Mouse (Mus musculus) bone marrow macrophage, adult 2 months (primary cell): ENCODE data around the gene Ssbp3. TPM values are rescaled to one million over a fixed set of nuclear protein-coding genes. Genes with fewer than 3 reads are reported as not detected.

Source experiments
- H3K27ac ChIP-seq: 2 replicates; pipeline ENCODE4 v1.5.1; 2012; ENCODE audit warnings: low read depth, low read length; ENCODE audit not compliant: insufficient read depth
- H3K4me1 ChIP-seq: 2 replicates; pipeline ENCODE4 v1.6.1; 2012; ENCODE audit warnings: low read length; ENCODE audit not compliant: control insufficient read depth, insufficient read depth
- H3K4me3 ChIP-seq: 2 replicates; pipeline ENCODE4 v1.5.1; 2012; ENCODE audit warnings: mild to moderate bottlenecking, low read length, moderate library complexity; ENCODE audit not compliant: insufficient read depth
- CTCF ChIP-seq: IDR thresholded peaks from 2 replicates; pipeline ENCODE4 v1.5.1; 2012; ENCODE audit warnings: low read depth, mild to moderate bottlenecking, low read length, moderate library complexity
- POLR2A ChIP-seq: IDR thresholded peaks from 2 replicates; pipeline ENCODE4 v1.6.1; 2012; ENCODE audit warnings: mild to moderate bottlenecking, low read depth, low read length, borderline replicate concordance
- polyA plus RNA-seq: library from polyadenylated mRNA; stranded (reverse); fragments of >200 nt; gene quantifications from 2 replicates; pipeline ENCODE4 v1.2.4, GENCODE M21; 2012; ENCODE audit not compliant: missing spikeins, insufficient read depth, insufficient read length

Ssbp3 gene
- polyA plus RNA-seq, 1 experiment, result 34.8 TPM

- Histone ChIP-seq H3K4me1 (peaks cover 12% of the 10 kb centered on the region), H3K4me3 (no peak overlapping the region), H3K27ac (no peak overlapping the region)
- TF ChIP-seq CTCF, result no peak
- no peak for TF ChIP-seq POLR2A
Measured at GRCm38 (mm10) chr4:106966443-106966842, 55.9 kb downstream of the Ssbp3 start.

DNA sequence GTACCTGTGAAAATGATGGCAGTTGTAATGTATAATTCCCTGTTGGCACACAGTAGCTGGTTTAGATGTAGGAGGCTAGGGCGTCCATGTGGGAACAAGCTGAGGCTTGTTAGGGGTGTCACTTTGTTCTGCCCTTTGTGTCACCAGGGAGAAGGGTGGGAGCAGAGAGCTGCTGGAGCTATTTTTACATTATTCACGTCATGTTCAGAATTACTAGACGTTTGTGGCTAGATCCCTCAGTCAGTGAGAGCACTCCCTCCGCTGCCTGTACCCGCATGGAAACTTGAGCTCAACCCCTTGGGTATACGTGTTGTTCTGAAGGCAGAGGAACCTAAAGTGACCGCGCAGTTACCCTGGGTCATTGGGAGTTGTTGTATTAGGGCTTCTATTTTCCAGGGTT is 58.4 kb downstream of the Ssbp3 start:
- no peak for TF ChIP-seq CTCF
- no peak for TF ChIP-seq POLR2A
- no peak overlapping the region for H3K27ac ChIP-seq
- H3K4me1 ChIP-seq, result peaks cover 12% of the 10 kb centered on the region
- no peak overlapping the region for H3K4me3 ChIP-seq

DNA sequence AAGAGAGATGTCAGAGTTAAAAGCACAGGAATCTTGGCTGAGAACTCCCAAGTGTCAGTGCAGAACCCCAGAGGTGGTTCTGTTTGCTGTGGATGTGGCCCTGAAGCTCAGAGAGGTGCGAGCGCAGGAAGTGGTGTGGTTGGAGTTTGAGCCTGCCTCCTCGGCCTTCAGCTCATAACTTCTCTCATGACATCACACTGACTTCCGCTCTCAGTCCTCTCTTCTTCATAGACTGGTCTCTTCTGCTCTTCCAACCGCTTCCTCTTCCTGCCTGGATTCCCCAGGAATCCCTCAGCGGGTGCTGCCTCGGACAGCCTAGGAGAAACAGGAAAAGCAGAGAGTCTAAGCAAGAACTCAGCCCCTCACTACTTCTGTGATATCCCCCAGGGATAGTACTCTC is 60.3 kb downstream of the Ssbp3 start:
- Histone ChIP-seq H3K4me3 (no peak overlapping the region), H3K4me1 (peaks cover 12% of the 10 kb centered on the region), H3K27ac (peak overlapping the region; percentile 13; the same call in 1 of the 2 replicates)
- TF ChIP-seq CTCF (no peak), POLR2A (no peak)

DNA sequence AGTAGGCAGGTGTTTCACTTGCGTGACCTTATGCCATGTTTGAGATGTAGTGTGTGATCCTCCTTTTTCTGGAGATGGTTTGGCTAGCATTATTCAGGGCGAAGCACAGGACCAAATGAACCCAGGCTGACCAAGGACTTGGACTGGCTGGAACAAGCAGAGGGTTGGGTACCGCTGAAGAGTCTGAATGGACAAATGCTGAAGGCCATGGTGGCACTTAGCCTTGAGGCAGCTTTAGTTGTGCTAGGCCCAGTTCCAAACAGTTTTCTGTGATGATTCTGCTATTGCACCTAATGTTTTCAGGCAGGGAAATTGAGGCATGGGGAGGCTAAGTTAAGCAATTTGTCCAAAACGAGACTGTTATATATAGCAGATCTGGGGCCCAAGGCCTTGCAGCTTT is 61.6 kb downstream of the Ssbp3 start:
- Histone ChIP-seq H3K4me3 (no peak overlapping the region), H3K4me1 (peaks cover 13% of the 10 kb centered on the region), H3K27ac (no peak overlapping the region)
- TF ChIP-seq POLR2A, result no peak
- TF ChIP-seq CTCF, result no peak

DNA sequence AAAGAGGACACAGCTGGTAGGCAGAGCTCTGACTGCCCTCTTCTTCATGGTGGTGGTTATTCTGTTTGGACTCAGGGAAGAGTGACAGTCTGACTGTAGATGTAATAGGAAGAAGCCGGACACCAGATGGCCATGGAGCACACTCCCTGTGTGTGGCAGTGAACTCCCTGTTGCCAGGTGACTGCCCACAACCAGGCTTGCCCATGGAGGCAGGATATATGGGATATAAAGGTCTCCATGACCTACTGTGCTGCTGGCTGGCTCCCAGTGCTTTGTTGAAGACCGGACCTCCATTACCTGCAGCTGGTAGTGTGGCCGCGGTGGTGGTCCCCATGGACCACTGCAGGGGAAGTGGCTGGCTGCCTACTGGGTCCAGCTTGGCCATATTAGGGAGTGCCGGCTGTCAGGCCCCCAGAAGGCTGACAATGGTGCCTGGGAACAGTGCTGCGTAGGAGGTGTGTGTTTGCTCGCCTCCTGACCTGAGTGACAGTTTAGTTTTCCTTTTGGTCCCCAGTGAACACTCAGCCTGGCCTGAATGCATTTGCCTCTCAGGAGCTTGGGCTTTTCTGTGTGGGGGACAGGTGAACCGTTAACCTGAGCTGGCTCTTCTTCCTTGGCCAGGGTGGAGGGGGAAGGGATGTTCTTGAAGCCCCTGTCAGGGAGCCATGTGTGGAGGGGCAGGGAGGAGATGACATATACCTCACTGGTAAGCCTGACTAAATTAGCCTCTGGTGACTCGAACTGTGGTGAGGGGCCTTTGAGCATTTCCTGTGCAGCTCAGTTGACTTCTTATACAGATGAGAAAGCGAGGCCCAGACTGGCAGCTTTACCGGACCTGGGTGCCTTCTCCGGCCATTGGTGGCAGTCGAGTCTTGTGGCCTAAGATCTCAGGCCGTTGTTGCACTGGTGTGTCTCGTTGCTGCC is 62.2 kb downstream of the Ssbp3 start:
- peaks cover 13% of the 10 kb centered on the region for H3K4me1 ChIP-seq
- no peak for TF ChIP-seq POLR2A
- H3K27ac ChIP-seq, result no peak overlapping the region
- no peak overlapping the region for H3K4me3 ChIP-seq

DNA sequence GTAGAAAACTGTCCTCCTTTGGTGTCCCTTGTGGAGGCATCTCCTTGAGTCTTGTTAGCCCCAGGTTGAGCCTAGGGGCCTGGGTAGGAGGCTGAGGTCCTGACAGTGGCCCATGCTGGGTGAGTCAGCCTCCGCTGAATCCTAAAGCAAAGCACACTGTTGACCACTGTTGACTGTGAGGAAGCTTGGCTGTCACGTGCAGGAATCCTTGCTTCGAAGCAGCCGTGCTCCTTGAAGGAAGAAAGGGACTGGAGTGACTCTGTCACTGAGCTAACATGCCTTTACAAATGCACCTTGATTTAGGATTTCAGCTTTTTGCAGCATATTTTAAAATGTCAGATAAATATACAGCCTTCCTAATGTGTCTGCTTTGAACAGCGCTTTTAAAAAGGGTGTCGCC is 64.8 kb downstream of the Ssbp3 start:
- Histone ChIP-seq H3K4me3 (no peak overlapping the region), H3K27ac (no peak overlapping the region), H3K4me1 (peaks cover 13% of the 10 kb centered on the region)
- TF ChIP-seq CTCF, result no peak
- no peak for TF ChIP-seq POLR2A

GRCm38 (mm10) chr4:106975890-106976289 is 65.4 kb downstream of the Ssbp3 start:
- Histone ChIP-seq H3K27ac (no peak overlapping the region), H3K4me1 (peaks cover 15% of the 10 kb centered on the region), H3K4me3 (no peak overlapping the region)
- TF ChIP-seq POLR2A (no peak), CTCF (no peak)

DNA sequence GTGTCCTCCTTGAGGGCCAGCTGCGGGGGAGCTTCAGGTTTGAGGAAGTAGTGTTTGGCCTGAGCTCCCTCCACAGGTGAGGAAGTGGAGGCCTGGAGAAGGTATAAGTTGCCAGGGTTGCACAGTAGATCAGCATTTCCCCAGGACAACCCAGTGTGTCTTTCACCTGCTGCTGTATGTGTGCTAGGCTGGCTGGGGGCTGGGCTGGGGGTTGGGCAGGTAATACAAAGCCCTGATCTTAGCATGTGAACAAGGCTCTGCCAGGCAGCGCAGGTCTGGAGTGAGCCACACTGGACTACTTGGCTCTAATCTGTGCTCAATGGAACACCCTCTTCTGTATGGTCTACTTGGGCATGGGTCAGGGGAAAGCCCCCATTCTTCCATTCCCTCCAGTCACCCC is 66.1 kb downstream of the Ssbp3 start:
- peaks cover 17% of the 10 kb centered on the region for H3K4me1 ChIP-seq
- TF ChIP-seq POLR2A, result no peak
- TF ChIP-seq CTCF, result no peak
- no peak overlapping the region for H3K27ac ChIP-seq
- H3K4me3 ChIP-seq, result no peak overlapping the region

GRCm38 (mm10) chr4:106977218-106977651 is 66.7 kb downstream of the Ssbp3 start:
- TF ChIP-seq CTCF (no peak), POLR2A (no peak)
- Histone ChIP-seq H3K4me1 (peaks cover 19% of the 10 kb centered on the region), H3K27ac (no peak overlapping the region), H3K4me3 (no peak overlapping the region)

- Histone ChIP-seq H3K4me1 (peaks cover 21% of the 10 kb centered on the region), H3K27ac (no peak overlapping the region), H3K4me3 (no peak overlapping the region)
- no peak for TF ChIP-seq POLR2A
- no peak for TF ChIP-seq CTCF
Measured at GRCm38 (mm10) chr4:106978376-106978775, 67.9 kb downstream of the Ssbp3 start.

GRCm38 (mm10) chr4:106980669-106981068 is 70.2 kb downstream of the Ssbp3 start:
- peaks cover 21% of the 10 kb centered on the region for H3K4me1 ChIP-seq
- TF ChIP-seq CTCF (no peak), POLR2A (no peak)
- H3K4me3 ChIP-seq, result no peak overlapping the region
- no peak overlapping the region for H3K27ac ChIP-seq
